Mouse (Mus musculus) right cerebral cortex, adult 2 months (tissue): ENCODE measurements around the gene Tmod3.
"Not testable (repeated sequence)": the region's sequence is repeated elsewhere in the genome, so short reads cannot be mapped to it uniquely, and the experiment has no call there.

ENCODE experiments used
- DNase-seq, 2 experiments: peaks; one replicate each; pipeline ENCODE4 v3.0.0; 2021 to 2022; ENCODE audit warnings: low spot score in 2 of 2

Gene Tmod3

DNA sequence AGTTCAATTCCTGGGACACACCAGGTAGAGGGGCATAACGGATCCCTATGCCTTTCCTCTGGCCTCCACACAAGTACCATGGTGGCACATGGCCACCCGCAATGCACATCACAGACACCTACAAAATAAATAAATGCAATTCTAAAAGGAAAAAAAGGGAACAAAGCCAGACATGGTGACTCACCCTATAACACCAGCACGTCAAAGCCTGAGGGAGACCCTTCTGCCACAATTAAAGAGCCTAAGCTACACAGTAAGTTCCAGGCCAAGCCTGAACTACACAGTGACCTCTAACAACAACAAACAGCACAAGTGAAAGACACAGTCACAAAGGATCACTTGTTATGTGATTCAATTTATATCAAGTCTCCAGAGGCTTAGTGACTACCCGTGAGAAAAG is 5.7 kb downstream of the Tmod3 start:
- no peak for DNase-seq

GRCm38 (mm10) chr9:75551342-75551741 is 8.1 kb downstream of the Tmod3 start:
- peak; percentile 22 to 27 for DNase-seq

DNA sequence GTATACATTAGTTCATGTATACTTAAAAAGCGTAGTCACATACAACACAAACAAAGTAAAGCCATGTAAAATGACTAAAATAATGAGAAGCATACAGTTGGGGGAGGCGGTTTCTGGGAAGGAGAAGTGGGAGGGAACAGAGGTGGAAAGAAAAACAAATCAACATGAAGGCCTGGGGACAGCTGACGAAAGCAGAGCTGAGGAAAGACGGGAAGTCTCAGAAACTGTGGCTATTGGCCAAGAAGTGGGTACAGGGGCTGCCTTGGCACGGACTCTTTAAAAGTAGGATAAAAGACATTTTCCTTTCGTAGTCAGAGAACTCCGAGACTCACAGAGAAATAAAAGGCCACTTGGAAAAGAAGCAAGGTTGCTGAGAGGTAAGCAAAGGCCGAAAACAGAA is 10.4 kb downstream of the Tmod3 start:
- no peak for DNase-seq

DNA sequence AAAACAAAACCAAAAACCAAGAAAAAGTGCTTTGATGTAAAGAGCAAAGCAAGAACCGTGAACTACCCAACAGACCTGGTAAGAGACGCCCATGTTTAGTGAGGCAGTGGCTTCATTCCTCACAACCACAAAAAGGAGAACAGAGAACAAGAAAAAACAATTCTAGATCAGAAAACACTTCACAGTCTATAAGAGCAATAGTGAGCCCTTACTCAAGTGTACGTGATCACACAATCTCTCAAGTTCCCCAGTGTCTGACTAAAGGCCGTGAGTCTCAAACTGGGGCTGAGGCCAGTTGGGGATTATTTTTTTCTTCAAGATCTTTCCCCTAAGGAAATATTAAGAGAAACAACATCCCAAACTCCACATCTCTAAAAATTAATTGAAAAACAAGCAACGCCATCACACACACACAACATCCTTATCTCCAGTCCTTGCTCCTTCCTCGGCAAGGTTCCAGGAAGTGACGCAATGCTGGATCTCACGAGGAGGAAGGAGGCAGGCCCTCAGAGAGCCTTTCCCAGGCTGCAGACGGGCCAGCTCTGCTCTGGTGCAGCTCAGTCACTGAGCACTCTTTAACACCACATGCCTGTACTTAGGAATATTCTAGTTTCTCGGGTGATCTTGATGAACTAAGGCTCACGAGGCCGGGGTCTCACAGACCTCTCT is 12.4 kb downstream of the Tmod3 start:
- DNase-seq: no peak

DNA sequence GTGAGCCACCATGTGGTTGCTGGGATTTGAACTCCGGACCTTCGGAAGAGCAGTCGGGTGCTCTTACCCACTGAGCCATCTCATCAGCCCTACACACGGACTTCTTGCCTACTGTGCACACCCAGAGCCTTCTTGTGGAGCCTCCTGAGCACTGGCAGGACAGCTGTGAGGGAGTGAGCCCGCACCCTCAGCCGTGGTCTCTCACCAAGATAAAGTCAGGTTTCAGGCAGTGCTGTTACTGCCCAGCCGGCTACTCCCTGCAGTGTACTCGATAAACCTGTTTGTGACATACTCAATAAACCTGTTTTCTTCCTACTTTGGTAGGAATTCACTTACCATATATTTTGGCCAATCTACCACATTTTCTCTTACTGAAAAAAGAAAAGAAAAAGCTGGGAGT is 13.9 kb downstream of the Tmod3 start:
- no peak for DNase-seq

- DNase-seq: no peak
These were observed 18.0 kb downstream of the Tmod3 start for GRCm38 (mm10) chr9:75541497-75541896.

GRCm38 (mm10) chr9:75536422-75536821 is 23.0 kb downstream of the Tmod3 start:
- no peak for DNase-seq

DNA sequence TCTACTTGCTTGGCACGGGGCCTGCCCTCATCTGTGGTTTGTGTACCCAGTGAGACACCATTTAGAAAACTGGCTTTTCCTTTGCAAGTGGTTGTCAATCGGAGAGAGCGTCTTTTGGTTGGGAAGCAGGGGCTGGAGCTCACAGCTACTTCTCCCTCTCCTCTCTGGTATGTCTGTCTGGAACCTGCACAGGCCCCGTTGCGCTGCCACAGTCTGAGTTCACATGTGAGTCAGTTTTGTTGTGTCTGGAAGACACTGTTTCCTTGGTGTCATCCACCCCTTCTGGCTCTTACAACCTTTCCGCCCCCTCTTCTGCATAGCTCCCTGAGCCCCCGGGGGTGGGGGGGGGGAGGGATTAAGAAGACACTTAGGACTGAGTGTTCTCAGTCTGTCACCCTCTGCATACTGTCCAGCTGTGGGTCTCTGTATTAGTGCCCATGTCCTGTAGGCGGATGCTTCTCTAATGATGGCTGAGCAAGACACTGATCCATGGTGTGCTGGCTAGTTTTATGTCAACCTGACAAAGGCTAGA is 25.0 kb downstream of the Tmod3 start:
- DNase-seq: no peak

DNA sequence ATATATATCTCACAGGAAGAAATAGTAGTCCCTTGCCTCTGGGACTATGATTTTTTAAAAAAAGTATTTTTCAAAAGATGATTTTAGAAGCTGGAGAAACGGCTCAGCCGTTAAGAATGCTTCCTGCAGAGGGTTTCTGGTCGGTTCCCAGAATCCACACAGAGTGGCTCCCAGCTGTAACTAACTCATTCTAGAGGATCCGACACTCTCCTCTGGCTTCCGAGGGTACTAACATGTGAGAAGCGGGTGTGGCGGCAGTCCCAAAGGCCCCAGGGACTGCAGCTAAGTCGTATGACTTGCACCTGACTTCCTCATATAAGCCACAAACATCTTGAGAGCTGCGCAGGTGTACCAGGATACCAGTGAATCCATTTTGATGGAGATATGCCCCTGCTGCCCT is 26.5 kb downstream of the Tmod3 start:
- not testable (repeated sequence) for DNase-seq

GRCm38 (mm10) chr9:75532461-75532860 is 27.0 kb downstream of the Tmod3 start:
- no peak for DNase-seq

GRCm38 (mm10) chr9:75529358-75529757 is 30.1 kb downstream of the Tmod3 start:
- DNase-seq: no peak

DNA sequence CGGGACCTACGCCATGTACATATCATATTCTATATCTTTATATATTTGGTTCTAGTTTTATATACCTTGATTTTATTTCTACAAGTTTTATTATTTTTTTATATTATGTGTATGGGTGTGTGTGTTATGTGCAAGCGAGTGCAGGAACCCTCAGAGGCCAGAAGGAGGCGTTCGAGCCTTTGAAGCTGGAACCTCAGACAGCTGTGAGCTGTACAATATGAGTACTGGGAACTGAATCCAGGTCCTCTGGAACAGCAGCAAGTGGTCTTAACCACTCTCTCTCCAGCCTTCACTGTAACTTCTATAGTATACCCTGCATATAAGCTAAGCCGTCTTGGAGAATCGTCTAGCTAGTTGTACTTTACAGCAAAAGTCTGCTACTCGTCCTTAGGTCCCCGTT is 31.4 kb downstream of the Tmod3 start:
- DNase-seq: no peak

GRCm38 (mm10) chr9:75527368-75528059 is 31.9 kb downstream of the Tmod3 start:
- DNase-seq: no peak

GRCm38 (mm10) chr9:75523646-75524045 is 35.8 kb downstream of the Tmod3 start:
- DNase-seq: no peak

GRCm38 (mm10) chr9:75522217-75522616 is 37.2 kb downstream of the Tmod3 start:
- no peak for DNase-seq

GRCm38 (mm10) chr9:75521788-75522187 is 37.7 kb downstream of the Tmod3 start:
- peak; percentile 22 to 23 for DNase-seq

- DNase-seq: no peak
These were observed 38.5 kb downstream of the Tmod3 start for GRCm38 (mm10) chr9:75520940-75521339.

GRCm38 (mm10) chr9:75517751-75518150 is 41.7 kb downstream of the Tmod3 start:
- no peak for DNase-seq

GRCm38 (mm10) chr9:75515464-75516113 is 43.9 kb downstream of the Tmod3 start:
- DNase-seq: peak; percentile 68 to 71

DNA sequence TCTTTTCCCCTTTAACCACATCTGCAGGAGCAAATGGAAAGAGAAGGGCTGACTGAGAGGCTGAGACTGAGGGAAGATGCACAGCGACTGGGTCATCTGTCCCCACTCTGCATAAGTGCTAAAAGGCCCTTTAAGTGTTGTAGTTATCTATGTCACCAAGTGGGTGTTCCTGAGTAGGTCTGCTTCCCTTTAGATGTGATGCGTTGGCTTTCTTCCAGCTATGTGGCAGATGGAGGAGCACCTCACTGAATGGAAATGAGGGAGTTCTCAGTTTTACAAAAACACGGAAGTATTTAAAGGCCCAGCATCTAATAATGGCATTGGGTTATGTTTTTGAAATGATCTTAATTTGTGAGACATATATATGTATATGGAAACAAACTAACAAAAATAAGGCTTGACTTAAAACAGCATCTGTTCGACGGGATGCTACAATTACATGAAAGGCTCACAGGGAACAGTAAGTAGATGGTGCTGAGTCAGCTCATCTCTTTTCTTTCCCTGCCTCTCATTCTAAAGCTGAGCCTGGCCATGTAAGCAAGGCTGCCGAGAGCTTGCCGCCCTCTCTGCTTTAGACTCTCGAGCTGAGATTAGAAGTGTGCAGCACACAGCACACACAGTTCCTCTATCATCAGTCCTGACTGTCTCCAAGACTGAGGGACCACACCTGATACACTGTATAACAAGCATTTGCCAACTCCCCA is 48.1 kb downstream of the Tmod3 start:
- peak; percentile 16 to 34 for DNase-seq

DNA sequence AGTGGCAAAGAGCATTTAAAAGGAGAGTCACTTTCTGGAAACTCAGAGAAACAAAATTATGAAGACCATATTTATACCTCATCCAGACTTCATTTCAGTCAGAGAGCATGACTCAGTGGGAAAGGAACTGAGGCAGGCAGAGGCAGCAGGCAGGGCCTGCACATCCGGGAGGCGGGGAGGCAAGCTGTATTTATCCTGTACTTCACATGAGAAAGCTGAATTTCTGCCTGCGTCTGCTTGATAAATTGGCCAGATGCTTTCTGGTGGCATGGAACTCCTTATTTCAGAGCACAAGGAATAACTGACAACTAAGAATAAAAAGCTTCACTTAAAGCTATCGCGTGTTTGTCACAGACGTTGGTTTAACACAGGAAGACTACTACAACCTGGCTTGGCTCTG is 55.1 kb downstream of the Tmod3 start:
- peak; percentile 21 to 38 for DNase-seq

- no peak for DNase-seq
These were observed 60.9 kb downstream of the Tmod3 start for GRCm38 (mm10) chr9:75498571-75498970.
